Mouse (Mus musculus): Measurements from ENCODE around the gene Ap1b1. TPM values are rescaled to one million over a fixed set of nuclear protein-coding genes. Genes with fewer than 3 reads are reported as not detected.

Ap1b1 gene
- polyA plus RNA-seq, 1 experiment from 2014 or later, result 48.9 TPM

- 59% methylated on average over 13 of the region's 13 CpGs for WGBS
- Histone ChIP-seq H3K27ac (ENCODE audit: low read depth) (no peak overlapping the region; the same call in 1 of the 2 replicates), H3K4me2 (no peak overlapping the region), H3K36me3 (ENCODE audit: insufficient read depth) (no peaks in the 10 kb centered on the region), H3K9ac (peak overlapping the region; percentile 13; the same call in 1 of the 2 replicates), H3K4me3 (ENCODE audit: low read depth, low read length) (no peak overlapping the region), H3K27me3 (ENCODE audit: insufficient read depth, low read length) (no peaks in the 10 kb centered on the region), H3K4me1 (ENCODE audit: insufficient read depth) (no peaks in the 10 kb centered on the region), H3K9me3 (ENCODE audit: low read depth, low read length) (no peaks in the 10 kb centered on the region)
- peak; percentile 91 for TF ChIP-seq CTCF (IDR thresholded peaks at IDR 0.05; ENCODE audit: low read depth)
- 0 out of 2 replicates have a peak, but pooled peaks have one; percentile 47 for ATAC-seq (ENCODE audit: insufficient read depth)
- DNase-seq, result peak; percentile 84
Observed at GRCm38 (mm10) chr11:4972967-4973870, 13.4 kb upstream of the Ap1b1 start.

- H3K36me3 ChIP-seq (ENCODE audit: insufficient read depth), result no peaks in the 10 kb centered on the region
- TF ChIP-seq CTCF (IDR thresholded peaks at IDR 0.05; ENCODE audit: low read depth), result no peak
- no peaks in the 10 kb centered on the region for H3K9me3 ChIP-seq (ENCODE audit: low read depth, low read length)
- H3K4me3 ChIP-seq (ENCODE audit: low read depth, low read length), result no peak overlapping the region
- ATAC-seq (ENCODE audit: insufficient read depth), result no peak
- H3K27ac ChIP-seq (ENCODE audit: low read depth), result no peak overlapping the region; the same call in 1 of the 2 replicates
- WGBS, result 75% methylated on average over 2 of the region's 2 CpGs
- H3K9ac ChIP-seq, result no peak overlapping the region; the same call in 1 of the 2 replicates
- H3K4me2 ChIP-seq, result no peak overlapping the region
- no peak for DNase-seq
- no peaks in the 10 kb centered on the region for H3K27me3 ChIP-seq (ENCODE audit: insufficient read depth, low read length)
- no peaks in the 10 kb centered on the region for H3K4me1 ChIP-seq (ENCODE audit: insufficient read depth)
Observed at GRCm38 (mm10) chr11:4973871-4974256, 12.8 kb upstream of the Ap1b1 start.

- 50% methylated on average over 11 of the region's 11 CpGs for WGBS
- no peaks in the 10 kb centered on the region for H3K4me1 ChIP-seq (ENCODE audit: insufficient read depth)
- no peaks in the 10 kb centered on the region for H3K9me3 ChIP-seq (ENCODE audit: low read depth, low read length)
- DNase-seq (peak; percentile 45), ATAC-seq (ENCODE audit: insufficient read depth) (peak; percentile 54; the same call in 1 of the 2 replicates)
- peak overlapping the region; percentile 37; the same call in 1 of the 2 replicates for H3K27ac ChIP-seq (ENCODE audit: low read depth)
- no peak overlapping the region for H3K9ac ChIP-seq
- no peak overlapping the region for H3K4me2 ChIP-seq
- no peak overlapping the region for H3K4me3 ChIP-seq (ENCODE audit: low read depth, low read length)
- no peaks in the 10 kb centered on the region for H3K36me3 ChIP-seq (ENCODE audit: insufficient read depth)
- H3K27me3 ChIP-seq (ENCODE audit: insufficient read depth, low read length), result no peaks in the 10 kb centered on the region
- TF ChIP-seq CTCF (IDR thresholded peaks at IDR 0.05; ENCODE audit: low read depth), result no peak
Observed at GRCm38 (mm10) chr11:4974376-4975122, 12.1 kb upstream of the Ap1b1 start.

- Histone ChIP-seq H3K36me3 (ENCODE audit: insufficient read depth) (no peaks in the 10 kb centered on the region), H3K9me3 (ENCODE audit: low read depth, low read length) (no peaks in the 10 kb centered on the region), H3K9ac (no peak overlapping the region), H3K4me2 (peak overlapping the region; percentile 12; the same call in 1 of the 2 replicates), H3K4me1 (ENCODE audit: insufficient read depth) (no peaks in the 10 kb centered on the region), H3K27ac (ENCODE audit: low read depth) (0 out of 2 replicates have a peak overlapping the region, but pooled peaks have one; percentile 9), H3K4me3 (ENCODE audit: low read depth, low read length) (no peak overlapping the region), H3K27me3 (ENCODE audit: insufficient read depth, low read length) (no peaks in the 10 kb centered on the region)
- ATAC-seq (ENCODE audit: insufficient read depth) (no peak), DNase-seq (peak; percentile 89)
- 5% methylated on average over 14 of the region's 14 CpGs for WGBS
- peak; percentile 81 for TF ChIP-seq CTCF (IDR thresholded peaks at IDR 0.05; ENCODE audit: low read depth)
Observed at GRCm38 (mm10) chr11:4975623-4976022, 11.0 kb upstream of the Ap1b1 start.

GRCm38 (mm10) chr11:4983010-4983409 lies 3.6 kb upstream of the Ap1b1 start:
- WGBS, result 45% methylated on average over 3 of the region's 3 CpGs
- H3K4me2 ChIP-seq, result no peak overlapping the region
- no peaks in the 10 kb centered on the region for H3K27me3 ChIP-seq (ENCODE audit: insufficient read depth, low read length)
- H3K4me3 ChIP-seq (ENCODE audit: low read depth, low read length), result no peak overlapping the region
- ATAC-seq (ENCODE audit: insufficient read depth) (no peak), DNase-seq (no peak)
- no peaks in the 10 kb centered on the region for H3K4me1 ChIP-seq (ENCODE audit: insufficient read depth)
- H3K36me3 ChIP-seq (ENCODE audit: insufficient read depth), result no peaks in the 10 kb centered on the region
- no peak overlapping the region for H3K27ac ChIP-seq (ENCODE audit: low read depth)
- H3K9me3 ChIP-seq (ENCODE audit: low read depth, low read length), result no peaks in the 10 kb centered on the region
- no peak overlapping the region for H3K9ac ChIP-seq
- TF ChIP-seq CTCF (IDR thresholded peaks at IDR 0.05; ENCODE audit: low read depth), result no peak

- H3K36me3 ChIP-seq (ENCODE audit: insufficient read depth), result no peaks in the 10 kb centered on the region
- H3K4me3 ChIP-seq (ENCODE audit: low read depth, low read length), result no peak overlapping the region
- no peak overlapping the region for H3K4me2 ChIP-seq
- H3K27ac ChIP-seq (ENCODE audit: low read depth), result no peak overlapping the region
- H3K27me3 ChIP-seq (ENCODE audit: insufficient read depth, low read length), result no peaks in the 10 kb centered on the region
- H3K9me3 ChIP-seq (ENCODE audit: low read depth, low read length), result no peaks in the 10 kb centered on the region
- no peak overlapping the region for H3K9ac ChIP-seq
- ATAC-seq (ENCODE audit: insufficient read depth) (no peak), DNase-seq (no peak)
- H3K4me1 ChIP-seq (ENCODE audit: insufficient read depth), result no peaks in the 10 kb centered on the region
- TF ChIP-seq CTCF (IDR thresholded peaks at IDR 0.05; ENCODE audit: low read depth), result no peak
- 59% methylated on average over 2 of the region's 2 CpGs for WGBS
Observed at GRCm38 (mm10) chr11:4983538-4983937, 3.1 kb upstream of the Ap1b1 start.

- Histone ChIP-seq H3K4me1 (ENCODE audit: insufficient read depth) (no peaks in the 10 kb centered on the region), H3K4me3 (ENCODE audit: low read depth, low read length) (no peak overlapping the region), H3K4me2 (no peak overlapping the region), H3K9ac (no peak overlapping the region), H3K36me3 (ENCODE audit: insufficient read depth) (no peaks in the 10 kb centered on the region), H3K27me3 (ENCODE audit: insufficient read depth, low read length) (no peaks in the 10 kb centered on the region), H3K27ac (ENCODE audit: low read depth) (no peak overlapping the region), H3K9me3 (ENCODE audit: low read depth, low read length) (no peaks in the 10 kb centered on the region)
- DNase-seq, result peak; percentile 81
- WGBS, result 3% methylated on average over 5 of the region's 5 CpGs
- no peak for ATAC-seq (ENCODE audit: insufficient read depth)
- peak; percentile 74 for TF ChIP-seq CTCF (IDR thresholded peaks at IDR 0.05; ENCODE audit: low read depth)
Observed at GRCm38 (mm10) chr11:4984249-4984648, 2.4 kb upstream of the Ap1b1 start.

Measured in lung, embryonic 14.5 days (tissue).